Mouse (Mus musculus) left cerebral cortex, postnatal 14 days (tissue): ENCODE measurements around the gene Tmem26. TPM values are rescaled to one million over a fixed set of nuclear protein-coding genes. Genes with fewer than 3 reads are reported as not detected.
A peak's percentile ranks its signal among the peaks of the same experiment; 100 is the strongest.
"Not testable (repeated sequence)": the region's sequence is repeated elsewhere in the genome, so short reads cannot be mapped to it uniquely, and the experiment has no call there.

Experiments
- DNase-seq, 2 experiments: peaks; one replicate each; pipeline ENCODE4 v3.0.0; 2021 to 2022; ENCODE audit warnings: low spot score in 2 of 2, mixed read lengths in 1 of 2
- intact Hi-C: fragments of 180-260 bp; cut with DNase I; formaldehyde crosslinking; loops from one replicate; pipeline ENCODE4 v1.15.1; 2025
- total RNA-seq, 2 experiments: library from RNA; stranded (reverse); gene quantifications; 2 replicates each; pipeline ENCODE4 v1.2.3; 2021

Tmem26 gene
- total RNA-seq, 2 experiments from 2014 or later: 0.23 to 0.31 TPM

DNA sequence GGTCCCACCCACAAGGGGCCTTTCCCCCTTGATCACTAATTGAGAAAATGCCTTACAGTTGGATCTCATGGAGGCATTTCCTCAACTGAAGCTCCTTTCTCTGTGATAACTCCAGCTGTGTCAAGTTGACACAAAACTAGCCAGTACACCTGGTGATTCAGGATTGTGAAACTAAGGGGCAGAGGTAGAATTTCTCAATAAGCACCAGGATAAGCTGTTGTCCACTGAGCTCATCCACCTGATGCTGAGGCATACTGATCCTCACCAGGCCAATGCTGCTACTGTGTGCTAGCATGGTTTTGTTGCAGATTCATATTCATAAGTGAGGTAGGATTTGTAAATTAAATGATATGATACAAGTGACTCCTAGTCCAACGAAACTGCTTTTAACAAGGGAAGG lies 15.5 kb downstream of the Tmem26 start:
- DNase-seq, intact Hi-C loops: not testable (repeated sequence)

DNA sequence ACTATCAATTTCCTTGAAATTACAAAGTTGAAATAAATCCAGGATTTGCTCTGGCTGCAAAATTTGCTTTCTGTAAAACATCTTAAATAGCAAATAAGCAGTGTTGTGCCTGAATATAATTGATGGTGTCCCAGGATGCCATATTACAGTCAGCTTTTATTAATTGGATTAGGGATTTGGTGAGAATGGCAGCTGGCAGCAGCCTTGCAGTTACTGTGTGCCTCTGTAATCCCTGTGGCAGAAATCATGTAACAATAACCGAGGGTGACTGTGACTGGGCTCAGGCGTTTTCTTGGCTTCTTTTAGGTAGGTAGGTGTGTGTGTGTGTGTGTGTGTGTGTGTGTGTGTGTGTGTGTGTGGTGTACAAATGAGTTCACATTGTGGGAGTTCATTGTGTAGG lies 16.8 kb downstream of the Tmem26 start:
- intact Hi-C loops: no loop called here
- DNase-seq: no peak

DNA sequence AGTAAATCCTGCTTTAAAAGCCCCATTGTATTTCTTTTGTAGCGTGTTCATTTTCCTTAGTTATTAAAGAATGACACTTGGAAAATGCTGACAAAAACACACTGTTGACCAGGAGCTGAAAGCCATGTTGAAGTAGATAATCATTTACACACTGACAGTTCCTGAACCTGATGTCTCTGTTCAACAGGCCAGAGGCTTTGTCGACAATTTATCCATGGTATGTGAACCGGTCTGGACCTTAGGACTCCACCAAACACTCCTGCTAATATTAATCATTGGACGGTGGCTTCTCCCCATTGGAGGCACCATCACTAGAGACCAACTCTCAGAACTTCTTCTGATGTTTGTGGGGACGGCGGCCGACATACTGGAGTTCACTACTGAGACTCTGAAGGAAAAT lies 27.5 kb downstream of the Tmem26 start:
- intact Hi-C loops: no loop called here
- no peak for DNase-seq

DNA sequence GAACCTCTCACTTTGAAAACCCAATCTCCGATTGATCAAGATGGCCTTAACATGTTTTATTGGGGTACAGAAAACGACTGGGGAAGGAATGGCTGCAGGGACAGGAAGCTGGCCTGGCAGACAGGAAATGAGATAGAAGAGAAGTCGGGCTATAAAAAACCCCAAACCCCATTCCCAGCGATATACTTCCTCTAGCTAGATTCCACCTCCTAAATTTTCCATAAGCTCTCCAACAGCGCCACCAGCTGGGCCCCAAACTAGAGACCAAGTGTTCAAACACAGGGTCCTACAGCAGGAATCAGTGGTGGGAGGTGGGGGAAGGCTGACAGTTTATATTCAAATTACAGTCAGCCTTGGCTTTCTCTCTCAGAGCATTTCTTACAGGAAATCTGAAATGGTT lies 35.8 kb downstream of the Tmem26 start:
- intact Hi-C loops: no loop called here
- peak in 1 of 2 experiments; percentile 17 for DNase-seq

DNA sequence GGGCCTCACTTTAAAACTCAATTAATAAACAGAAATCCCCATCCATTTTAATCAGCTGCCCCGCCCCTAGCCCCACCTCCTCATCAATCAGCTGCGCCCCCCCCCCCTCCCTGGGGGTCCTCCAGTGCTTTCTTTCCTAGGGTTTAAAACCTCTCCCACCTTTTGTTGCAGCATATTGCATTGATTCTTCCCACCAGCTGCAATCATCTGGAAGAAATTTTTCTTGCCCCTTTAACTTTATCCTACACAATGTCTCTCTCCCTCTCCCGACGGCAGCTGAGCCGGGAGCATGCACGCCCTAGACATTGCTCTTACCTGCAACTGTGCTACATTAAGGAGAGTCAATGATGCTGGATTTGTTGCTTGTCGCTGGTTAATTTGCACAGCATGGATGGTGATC lies 36.3 kb downstream of the Tmem26 start:
- intact Hi-C loops: no loop called here
- no peak for DNase-seq

DNA sequence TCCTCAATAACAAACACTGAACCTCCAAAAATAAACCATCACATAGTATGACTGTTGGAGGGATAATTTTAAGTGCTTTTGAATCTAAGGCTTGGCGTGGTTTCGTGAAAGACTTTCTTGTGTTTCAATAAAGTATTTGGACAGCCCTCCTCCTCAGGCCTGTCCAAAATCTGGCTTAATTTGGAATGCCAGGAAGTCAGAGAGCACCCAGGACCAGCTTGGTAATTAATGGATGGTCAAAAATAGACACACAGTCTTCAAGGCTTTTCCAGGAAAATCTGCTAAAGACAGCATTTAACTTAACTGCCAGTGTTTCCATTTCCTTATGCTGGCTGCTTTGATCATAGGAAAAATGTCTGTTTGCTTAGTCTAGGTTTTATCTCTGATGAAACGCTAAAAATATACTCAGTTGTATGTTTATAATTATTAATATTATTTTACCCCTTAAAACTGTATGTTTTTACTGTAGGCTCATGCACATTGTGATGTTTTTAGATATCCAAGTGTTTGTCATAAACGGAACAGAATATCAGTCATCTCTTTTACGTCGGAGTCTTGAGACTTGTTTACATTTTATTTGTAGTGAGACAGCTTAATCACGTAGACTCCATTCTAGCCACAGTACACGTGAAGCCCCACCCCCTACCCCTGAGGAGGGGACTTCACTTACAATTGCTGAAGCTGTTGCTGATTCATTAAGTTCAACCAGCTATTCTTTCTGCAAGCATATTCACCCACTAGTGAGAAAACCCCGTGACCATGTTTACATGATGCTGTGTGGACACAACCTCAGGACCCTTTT lies 57.8 kb downstream of the Tmem26 start:
- no peak for DNase-seq
- intact Hi-C loops: no loop called here

DNA sequence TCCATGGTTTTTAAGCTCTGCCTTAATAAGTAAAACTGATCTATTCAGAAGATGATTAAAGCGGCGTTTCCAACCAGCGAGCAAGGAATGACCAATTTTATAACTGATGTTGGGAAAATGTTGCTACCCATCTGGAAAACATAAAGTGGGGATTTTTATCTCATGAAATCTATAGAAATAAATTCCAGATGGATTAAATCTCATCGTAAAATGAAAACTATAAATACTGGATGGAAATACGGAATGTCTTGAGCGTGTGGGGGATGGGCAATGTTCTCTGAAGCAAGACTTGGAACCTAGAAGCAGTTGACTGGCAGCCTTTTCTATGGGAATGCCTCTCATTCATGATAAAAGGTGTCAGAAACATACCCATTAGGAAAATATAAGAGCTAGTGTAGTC lies 59.3 kb downstream of the Tmem26 start:
- intact Hi-C loops: no loop called here
- no peak for DNase-seq

DNA sequence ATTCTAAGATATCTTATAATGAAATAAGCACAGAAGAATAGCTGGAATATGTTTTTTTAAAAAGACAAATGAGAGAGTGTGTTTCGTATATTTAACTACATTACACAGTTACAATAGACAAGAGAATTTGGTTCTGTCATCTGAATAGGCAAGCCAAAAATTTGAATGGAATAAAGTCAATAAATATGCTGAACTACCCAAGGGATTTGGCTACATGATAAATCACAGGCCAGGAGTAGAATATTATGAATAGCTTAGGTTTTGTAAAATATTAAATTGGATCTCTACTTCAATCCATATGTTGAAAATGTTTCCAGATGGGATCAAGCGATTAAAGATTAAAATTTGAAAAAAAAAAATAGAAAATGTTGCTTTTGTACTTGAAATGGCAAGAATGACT lies 60.4 kb downstream of the Tmem26 start:
- no peak for DNase-seq
- intact Hi-C loops: no loop called here

DNA sequence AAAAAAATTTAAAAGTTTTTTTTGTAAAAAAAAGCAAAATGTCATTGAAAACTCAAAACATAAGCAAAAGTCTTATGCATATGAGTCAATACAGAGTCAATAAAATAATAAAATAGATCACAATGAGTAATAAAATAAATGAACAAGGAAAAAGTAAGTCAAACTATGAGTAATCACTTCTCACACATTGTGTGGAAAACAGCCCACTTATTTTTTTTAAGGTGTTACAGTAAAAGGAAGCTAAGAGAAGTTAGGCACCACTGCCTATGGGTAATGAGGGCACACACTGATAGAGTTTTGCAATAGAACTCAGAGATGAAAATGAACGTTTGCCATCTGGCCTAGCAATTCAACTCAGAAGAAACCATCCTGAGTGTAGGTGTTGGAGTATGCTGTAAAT lies 61.0 kb downstream of the Tmem26 start:
- DNase-seq: no peak
- intact Hi-C loops: no loop called here

DNA sequence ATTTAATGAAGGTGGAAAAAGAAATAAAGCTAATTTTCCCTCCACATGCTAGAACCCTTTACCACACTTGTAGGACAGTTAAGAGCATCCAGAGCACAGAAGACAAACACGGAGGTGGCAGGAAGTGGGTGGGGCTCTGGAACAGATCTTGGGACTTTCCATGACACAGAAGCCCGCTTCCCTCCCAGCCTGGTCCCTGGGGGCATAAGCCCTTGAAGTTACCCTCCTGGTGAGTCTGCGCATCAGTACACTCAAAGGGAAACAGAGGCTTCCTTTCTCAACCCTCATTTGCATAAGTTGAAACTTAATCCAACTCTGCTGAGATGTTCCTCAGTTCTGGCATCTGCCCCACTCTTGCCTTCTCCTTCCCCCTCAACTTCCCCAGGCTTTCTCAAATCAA lies 72.0 kb downstream of the Tmem26 start:
- DNase-seq: no peak
- intact Hi-C loops: no loop called here

DNA sequence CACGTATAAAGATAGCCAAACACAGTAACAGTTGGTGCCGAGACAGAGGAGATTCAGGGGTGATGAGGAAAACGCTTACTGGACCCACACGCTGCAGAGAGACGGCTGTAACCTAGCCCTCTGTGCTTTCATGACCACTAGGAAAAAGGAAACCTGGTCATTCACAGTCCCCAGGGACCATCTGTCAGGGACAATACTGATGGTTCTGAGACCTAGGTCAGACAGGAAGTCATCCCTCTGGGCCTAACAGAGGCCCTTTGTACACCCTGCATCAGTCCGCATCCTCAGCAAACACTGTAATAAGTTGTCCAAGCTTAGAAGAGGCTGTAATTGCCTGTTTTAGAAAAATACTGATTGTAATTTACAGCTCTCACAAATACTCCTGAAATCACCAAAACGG lies 76.4 kb downstream of the Tmem26 start:
- intact Hi-C loops: no loop called here

DNA sequence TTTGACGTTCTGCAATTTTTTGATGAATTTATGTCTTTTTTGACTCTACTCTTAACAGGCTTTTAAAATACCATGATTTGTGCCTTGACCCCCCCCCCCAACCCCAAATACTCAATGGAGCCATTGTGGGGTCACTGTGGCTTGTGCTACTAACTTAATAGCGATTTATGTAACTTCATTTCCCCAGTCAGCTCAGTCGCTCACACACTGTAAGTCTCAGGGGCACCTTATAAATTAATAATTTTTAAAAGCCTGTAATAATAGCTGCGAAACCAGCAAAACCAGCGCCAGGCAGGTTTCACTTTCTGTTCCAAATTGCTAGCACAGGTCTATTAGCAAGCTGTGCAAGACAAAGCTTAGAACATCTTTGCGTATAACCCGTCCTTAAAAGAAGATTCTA lies 76.9 kb downstream of the Tmem26 start:
- no peak for DNase-seq
- intact Hi-C loops: no loop called here

More for the DNA sequence above, 76.4 kb downstream of the Tmem26 start:
- DNase-seq: no peak

DNA sequence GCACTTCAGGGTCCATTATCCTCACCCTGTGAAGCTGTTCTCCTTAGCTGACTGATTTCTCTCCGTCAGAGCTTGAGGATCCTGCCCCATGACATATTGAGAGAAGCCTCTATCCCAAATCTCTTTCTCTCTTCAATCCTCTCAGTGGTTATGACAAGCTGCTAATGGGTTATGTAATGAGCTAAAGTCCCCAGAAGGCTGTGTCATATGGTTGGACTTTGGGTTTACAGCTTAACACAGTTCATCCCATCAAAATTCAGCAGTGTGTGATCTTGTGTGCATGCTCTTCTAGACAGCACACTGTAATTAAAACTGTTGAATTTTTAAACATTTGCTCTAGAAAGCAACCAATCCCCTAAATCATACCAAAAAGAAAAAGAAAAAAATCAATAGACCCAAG lies 82.9 kb downstream of the Tmem26 start:
- intact Hi-C loops: no loop called here
- DNase-seq: no peak

DNA sequence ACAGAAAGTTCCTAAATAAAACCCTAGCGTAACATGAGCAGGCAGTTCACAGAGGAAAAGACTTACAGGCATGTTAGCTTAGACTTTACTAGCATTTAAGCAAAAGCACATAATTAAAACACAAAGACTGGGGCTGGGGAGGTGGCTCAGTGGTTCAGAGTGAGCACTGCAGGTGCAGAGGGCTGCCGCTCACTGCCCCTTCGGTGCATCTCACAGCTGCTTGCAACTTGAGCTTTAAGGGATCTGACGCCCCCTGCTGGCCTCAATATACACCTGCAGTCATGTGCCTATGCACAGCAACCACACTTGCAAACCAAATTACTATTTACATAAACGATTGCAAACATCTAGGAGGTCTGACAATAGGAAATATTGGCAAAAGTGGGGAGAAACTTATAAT lies 87.5 kb downstream of the Tmem26 start:
- DNase-seq: no peak
- intact Hi-C loops: no loop called here

DNA sequence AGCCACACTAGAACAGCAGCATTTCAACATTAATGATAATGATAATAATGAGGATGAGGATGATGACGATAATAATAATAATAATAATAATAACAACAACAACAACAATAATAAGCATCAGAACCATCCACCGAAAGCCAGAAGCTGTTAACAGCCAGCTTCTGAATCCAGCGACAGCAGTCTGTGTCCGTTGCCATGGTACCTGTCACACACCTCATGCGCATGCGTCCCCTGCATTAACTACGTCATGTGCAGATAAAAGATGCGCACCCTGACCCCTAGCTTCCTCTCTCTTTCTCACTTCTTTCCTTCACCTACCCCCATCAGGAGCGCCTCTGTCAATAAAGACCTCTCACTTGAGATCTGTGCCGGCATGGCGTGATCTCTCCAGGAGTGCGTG lies 89.3 kb downstream of the Tmem26 start:
- intact Hi-C loops: no loop called here
- DNase-seq: no peak

DNA sequence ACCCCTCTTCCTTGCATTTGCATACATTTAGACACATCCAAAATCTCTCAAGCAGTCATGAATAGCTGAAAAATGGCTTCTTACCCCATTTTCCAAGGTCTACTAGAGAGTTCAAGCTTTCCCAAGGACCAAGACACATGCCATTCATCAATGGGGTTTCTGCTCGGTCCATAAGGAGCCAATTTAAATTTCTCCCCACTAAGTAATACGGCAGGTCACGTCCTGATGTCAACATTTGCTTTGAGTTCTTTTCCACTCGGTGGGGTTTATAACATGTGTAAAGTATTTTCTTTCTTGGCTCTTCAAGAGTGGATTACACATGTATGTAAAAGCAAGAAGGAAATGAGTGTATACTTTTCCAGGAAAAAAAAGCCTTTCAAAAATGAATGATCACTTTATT lies 93.8 kb downstream of the Tmem26 start:
- no peak for DNase-seq
- intact Hi-C loops: no loop called here

DNA sequence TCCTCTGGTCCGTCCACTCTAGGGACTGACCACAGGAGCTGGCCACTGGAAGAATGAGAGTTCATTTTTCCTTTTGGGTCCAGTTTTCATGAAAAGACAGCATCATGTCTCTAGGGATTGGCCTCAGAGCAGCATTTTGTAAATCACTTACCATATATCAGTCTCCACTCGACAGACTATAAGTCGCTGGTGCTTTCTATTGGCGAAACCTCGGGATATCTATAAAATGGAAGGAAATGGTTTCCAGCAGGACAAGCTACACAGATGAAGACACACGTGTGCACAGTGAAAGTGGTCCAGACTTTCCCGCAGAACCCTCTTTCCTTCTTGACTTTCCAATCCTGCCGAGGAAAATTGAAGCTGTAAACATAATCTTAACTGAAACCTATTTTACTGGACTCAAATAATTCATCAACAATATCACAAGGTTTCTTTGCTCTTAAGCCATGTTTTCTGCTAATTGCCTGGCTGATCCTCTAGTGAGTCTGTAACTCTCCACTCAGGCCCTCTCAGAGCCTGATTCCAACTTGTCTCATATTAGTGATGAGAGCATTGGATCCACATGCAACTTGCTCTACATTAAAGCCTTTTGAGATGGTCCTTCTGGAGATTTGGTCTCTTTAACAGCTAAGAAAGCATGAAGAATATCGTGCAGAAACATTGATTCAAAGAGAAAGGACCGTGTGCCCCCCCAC lies 94.8 kb downstream of the Tmem26 start:
- DNase-seq: no peak
- intact Hi-C loops: no loop called here

DNA sequence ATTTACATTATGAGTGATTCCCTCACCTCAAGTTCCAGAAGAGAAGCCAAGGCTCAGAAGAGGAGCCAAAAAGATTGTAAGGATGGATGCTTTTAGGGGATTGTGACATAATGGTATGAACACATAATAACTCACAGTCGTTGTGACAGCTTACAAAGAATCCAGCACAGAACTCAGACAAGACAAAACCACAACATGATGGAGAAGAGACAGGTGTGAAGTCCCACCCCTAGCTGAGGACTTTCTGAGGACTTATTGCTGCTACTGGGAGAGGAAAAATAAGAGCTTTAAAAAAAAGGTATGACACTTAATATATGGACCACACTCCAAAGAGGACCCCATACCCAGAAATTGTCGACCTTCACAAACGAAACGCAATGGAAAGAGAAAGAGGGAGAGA lies 101.1 kb downstream of the Tmem26 start:
- intact Hi-C loops: no loop called here
- no peak for DNase-seq
